Mouse (Mus musculus): ENCODE measurements around the gene Lcmt1.

- TF ChIP-seq EP300 (optimal IDR thresholded peaks at IDR 0.05) = no peak
- no peak for TF ChIP-seq CTCF (IDR thresholded peaks at IDR 0.05; ENCODE audit: low read depth)
Measured at GRCm38 (mm10) chr7:123327909-123328308, 41.7 kb upstream of the Lcmt1 start.

All from stomach, postnatal 0 days (tissue).